Mouse (Mus musculus): ENCODE results near the gene Kifc5b.

DNA sequence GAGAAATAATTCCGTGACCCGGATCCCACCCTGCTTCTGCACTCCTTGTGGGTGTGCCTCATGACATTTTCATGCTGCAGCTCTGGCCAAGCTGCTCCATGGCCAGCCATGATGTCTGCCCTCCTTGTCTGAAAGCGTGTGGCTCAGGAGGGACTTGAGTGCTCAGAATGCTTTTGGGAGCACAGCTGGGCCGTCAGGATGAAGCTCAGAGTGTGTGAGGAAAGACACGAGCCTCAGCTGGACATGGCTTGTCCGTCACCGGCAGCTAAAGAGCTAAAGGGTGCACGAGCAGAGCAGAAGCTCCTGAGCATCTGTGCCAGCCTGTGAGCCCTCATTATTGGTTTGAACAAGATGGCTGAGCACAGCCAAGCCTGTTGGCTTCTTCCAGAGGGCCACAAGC, 43.4 kb upstream of the Kifc5b start:
- TF ChIP-seq POLR2A (IDR thresholded peaks at IDR 0.05; ENCODE audit: borderline replicate concordance, low read depth, low read length): no peak
- no peak for TF ChIP-seq CTCF (IDR thresholded peaks at IDR 0.05; ENCODE audit: low read depth, low read length)
